Mouse (Mus musculus): ENCODE data around the gene Pdzd8. TPM values are rescaled to one million over a fixed set of nuclear protein-coding genes. Genes with fewer than 3 reads are reported as not detected.

Pdzd8 gene
- polyA plus RNA-seq, 1 experiment = 8.8 TPM

DNA sequence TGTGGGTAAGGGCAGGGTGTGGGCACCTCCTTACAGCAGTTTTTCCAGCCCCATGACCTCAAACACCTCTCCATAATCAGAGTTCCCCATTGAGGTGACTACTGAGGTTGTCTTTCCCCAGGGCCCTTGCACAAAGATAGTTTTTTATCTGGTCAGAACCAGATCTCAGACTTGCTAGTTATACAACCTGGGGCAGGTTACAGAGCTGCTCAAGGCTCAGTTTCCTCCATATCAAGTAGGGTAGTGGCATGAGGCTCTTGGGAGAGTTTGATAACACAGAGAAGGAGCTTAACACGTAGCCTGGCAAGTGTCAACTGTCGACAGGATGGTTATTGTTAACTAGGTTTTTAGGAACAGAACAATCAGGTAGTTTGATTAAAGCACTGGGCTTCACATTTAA is 9.3 kb upstream of the Pdzd8 start:
- no peak for DNase-seq (ENCODE audit: low read depth)

DNA sequence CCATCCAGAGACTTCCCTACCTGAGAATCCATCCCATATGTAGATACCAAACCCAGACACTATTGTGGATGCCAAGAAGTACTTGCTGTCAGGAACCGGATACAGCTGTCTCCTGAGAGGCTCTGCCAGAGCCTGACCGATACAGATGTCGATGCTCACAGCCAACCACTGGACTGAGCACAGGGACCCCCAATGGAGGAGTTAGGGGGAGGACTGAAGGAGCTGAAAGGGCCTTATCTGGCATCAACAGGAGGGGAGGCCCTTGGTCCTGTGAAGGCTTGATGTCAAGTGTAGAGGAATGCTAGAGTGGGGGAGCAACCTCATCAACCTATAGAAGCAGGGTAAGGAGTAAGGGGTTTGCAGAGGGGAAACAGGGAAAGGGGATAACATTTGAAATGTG is 7.2 kb upstream of the Pdzd8 start:
- no peak for DNase-seq (ENCODE audit: low read depth)

DNA sequence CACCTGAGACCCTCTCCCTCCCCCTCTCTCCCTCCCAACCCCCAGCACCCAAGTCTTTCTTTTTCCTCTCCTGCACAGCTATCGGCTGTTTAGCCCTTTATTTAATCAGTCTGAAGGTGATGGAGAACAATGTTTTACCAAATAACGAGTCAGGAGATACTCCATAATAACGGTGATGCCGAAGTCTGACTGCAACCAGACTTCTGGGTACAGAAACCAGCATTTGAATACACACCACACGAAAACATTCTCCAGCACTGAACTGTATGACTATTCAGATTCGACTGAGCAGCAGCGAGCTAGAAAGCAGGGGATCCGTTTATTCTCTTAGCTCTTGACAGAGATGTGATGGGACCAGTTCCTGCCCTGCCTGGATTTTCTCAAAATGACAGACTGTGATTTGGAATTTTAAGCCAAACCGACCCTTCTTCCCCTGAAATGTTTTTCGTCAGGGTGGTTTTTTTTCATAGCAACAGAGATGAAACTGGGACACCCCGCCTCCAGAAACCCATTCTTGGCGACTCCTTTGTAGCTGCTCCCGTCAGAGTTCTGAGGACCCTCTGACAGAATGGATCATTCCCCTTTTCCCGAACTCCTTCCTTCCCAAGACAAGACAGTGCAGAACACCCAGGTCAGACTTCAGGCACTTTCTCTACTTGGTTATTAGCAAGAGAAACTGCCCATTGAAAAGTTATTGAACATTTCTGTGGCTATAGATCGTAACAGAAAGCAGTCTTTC is 5.7 kb upstream of the Pdzd8 start:
- no peak for DNase-seq (ENCODE audit: low read depth)

- DNase-seq (ENCODE audit: low read depth) = no peak
These were observed 4.8 kb upstream of the Pdzd8 start for GRCm38 (mm10) chr19:59350273-59350903.

GRCm38 (mm10) chr19:59349329-59349960 is 3.9 kb upstream of the Pdzd8 start:
- DNase-seq (ENCODE audit: low read depth) = no peak

DNA sequence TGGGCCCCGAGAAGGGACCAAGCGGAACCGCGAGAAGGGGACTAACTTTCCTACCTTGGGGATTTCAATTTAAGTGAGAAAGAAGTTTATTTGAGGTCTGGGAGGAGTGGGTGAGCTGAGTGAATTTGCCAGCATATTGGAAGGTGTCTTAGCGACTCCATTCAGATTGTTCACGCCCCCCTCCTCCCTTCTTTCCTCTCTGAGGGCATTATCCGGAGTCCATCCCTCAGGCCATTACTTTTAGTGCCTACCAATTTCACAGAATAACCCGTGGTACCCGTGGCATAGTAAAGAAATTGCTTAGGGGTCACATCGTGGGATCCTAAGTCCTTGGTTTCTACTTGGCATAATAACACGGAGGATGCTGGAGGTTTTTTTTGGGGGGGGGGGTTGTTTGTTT is 745 bp upstream of the Pdzd8 start:
- no peak for DNase-seq (ENCODE audit: low read depth)

DNA sequence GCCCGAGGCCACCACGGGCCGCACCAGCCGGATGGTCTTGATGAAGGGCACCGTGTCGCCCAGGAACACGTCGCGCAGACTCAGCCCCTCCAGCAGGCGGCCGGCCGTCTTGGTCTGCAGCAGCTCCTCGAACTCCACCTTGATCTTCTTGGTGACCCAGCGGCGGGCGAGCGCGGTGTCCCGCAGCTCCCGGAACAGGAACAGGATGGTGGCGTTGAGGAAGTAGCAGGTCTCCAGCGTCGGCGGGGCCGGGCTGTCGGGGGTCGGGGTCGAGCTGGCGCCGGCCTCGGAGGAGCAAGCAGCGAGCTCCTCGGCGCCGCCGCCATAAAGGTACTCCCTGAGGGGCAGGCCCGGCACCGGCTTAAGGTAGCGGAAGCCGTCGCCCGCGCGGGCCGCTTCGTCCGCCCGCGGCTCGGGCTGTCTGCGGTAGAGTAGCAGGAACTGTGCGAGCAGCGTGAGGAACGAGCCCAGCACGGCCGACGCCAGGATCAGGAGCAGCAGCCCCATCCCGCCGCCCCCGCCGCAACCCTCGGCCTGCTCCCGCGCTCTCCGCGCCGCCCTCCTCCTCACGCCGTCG is 411 bp downstream of the Pdzd8 start:
- DNase-seq (ENCODE audit: low read depth) = no peak

DNA sequence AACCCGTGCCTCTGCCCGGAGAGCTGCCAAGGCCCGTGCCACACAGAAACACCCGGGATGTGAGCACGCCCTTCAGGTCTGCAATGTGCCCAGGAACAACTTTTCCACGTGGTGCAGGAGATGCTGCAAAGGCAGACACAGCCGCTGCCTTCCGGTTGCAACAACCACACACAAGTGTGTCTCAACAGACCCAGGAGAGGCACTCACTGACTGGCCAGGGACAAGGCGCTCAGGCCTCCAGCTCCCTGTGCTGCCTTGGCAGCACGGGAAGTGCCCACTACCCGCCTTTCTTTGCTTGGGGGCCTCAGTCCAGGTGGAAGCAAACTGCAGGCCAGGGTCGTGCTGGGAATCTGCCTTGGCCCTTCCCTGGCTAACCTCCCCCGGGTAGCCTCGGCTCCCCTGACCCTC is 1.3 kb downstream of the Pdzd8 start:
- DNase-seq (ENCODE audit: low read depth) = no peak

DNA sequence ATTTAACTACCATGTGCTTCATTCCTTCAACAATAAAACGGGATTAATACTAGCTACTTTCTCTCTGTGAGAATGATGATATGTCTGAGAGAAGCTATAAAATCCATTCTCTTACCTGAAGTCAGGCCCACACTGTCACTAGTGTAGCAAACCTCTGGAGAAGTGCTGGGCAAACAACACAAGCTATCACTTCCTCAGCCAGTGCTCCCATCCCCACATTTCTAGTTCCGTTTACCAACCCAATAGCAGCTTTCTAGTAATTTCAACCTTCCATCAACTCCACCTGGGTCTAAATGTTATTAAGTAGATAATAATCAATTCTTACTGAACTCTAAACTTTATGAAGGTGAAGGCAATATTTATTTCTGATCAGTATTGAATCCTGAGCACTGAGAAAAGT is 2.6 kb downstream of the Pdzd8 start:
- DNase-seq (ENCODE audit: low read depth) = no peak

GRCm38 (mm10) chr19:59339908-59340307 is 5.7 kb downstream of the Pdzd8 start:
- DNase-seq (ENCODE audit: low read depth) = no peak

DNA sequence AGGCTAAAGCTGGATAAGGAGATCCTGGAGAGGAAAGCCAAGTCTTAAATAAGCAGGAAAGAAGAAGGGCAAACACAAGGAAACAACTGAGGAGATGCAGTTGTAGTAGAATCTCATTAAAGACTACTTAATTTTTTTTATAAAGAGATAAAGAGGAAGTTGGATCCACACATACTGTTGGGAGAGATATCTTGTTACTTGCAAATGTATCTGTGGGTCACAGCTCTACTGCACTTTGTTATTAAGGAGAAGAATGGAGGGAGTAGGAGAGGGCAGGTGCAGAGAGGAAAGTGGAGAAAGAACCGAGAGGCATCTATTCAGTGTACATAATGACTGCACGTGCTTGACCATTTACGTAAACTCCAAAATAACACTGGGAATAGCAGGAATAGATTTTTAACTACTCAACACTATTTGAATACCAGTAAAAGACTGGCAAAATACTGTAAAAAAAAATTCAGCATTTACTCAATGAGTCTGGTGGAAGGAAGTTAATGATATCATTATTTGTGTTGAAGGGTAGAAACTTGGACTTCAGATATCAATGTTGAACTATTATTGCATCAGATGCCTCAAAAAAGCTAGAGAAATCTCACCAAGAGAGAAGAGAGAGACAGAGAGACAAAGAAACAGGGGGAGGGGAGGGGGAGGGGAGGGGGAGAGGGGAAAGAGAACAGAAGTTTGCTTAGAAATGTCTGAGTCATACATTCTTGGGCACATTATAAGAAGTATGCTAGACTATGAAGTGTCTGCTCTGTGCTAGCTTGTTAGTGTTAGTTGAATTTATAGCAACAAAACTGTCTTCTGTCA is 7.5 kb downstream of the Pdzd8 start:
- no peak for DNase-seq (ENCODE audit: low read depth)

GRCm38 (mm10) chr19:59336655-59337054 is 8.9 kb downstream of the Pdzd8 start:
- DNase-seq (ENCODE audit: low read depth) = no peak

DNA sequence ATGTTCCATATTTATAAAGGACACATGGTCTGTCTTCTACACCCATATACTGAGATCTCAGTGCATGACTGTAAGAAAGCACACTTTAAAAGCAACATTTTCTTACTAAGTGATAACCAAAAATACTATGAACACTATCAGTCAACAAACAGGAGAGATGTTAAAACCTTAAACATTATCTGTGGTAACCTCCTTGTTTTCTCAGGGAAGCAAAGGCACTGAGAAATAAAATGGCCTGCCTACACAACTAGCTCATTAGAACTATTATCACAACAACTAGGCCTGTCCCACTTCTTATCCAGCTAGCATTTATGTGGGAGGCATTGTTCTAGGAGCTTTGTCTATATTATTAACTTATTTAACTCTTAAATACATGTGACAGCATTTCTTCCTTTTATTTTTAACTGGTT is 14.8 kb downstream of the Pdzd8 start:
- DNase-seq (ENCODE audit: low read depth) = no peak

GRCm38 (mm10) chr19:59321990-59322389 is 23.6 kb downstream of the Pdzd8 start, which contains the start of gene Rps12-ps3:
Rps12-ps3 (plus strand) TSS chr19:59322290.
- no peak for DNase-seq (ENCODE audit: low read depth)

DNA sequence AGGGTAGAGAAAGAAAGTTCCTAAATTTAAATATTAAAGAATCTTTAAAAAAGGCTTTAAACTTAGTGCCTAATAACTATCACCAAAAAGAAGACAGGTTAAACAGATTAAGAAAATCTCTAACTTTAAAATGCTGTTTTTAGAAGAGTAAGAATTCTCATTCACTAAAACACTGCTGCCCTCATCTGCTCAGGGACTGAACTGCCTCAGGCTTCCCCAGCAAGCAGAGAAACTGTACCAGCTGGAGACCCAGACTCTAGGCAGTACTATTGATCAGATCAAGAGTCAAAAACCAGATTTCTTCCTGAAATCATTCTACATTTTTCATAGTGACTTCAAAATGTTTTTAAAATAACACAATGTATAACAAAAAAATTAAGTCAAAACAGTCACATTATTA is 29.0 kb downstream of the Pdzd8 start:
- no peak for DNase-seq (ENCODE audit: low read depth)

- no peak for DNase-seq (ENCODE audit: low read depth)
These were observed 30.3 kb downstream of the Pdzd8 start for GRCm38 (mm10) chr19:59315308-59315707.

GRCm38 (mm10) chr19:59292183-59292839 is 53.3 kb downstream of the Pdzd8 start:
- DNase-seq (ENCODE audit: low read depth) = no peak

- DNase-seq (ENCODE audit: low read depth) = peak; percentile 4
These were observed 55.8 kb downstream of the Pdzd8 start for GRCm38 (mm10) chr19:59289811-59290210.

DNA sequence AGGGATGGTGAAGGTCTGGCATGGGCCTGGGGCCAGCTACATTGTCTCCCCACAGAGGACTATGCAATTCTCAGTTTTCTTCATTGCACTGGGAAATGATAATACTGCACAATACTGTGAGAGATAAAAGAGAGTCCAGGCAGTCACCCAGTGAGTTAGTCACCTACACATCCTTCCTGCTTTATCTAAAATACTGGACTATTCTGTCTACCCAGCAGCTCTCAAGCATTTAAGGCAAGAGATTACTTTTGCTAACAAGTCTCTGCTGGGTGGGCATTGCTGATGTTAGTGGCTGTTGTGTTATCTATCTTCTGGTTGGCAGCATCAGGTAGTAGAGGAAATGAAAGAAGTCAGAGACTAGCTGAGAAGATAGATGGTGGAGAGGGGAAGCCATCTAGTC is 56.5 kb downstream of the Pdzd8 start:
- no peak for DNase-seq (ENCODE audit: low read depth)

DNA sequence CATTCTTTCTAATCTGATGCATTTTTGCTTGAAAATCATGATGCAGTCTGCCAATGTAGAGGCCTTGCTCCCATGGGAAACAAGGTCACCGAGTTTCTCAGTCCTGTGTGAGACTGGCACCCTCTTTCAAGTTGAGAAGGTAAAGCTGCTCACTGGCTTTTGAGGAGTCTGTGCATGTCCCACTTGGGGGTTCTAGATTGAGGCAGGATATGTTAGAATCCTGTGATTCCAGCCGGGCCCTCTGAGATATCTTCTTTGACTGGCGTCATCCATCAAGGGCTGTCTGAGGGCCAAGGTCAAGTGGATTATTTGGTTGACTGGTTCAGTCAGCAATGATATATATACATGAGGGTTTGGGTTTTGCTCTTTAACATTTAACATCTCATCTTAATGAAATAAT is 63.6 kb downstream of the Pdzd8 start:
- no peak for DNase-seq (ENCODE audit: low read depth)

- DNase-seq (ENCODE audit: low read depth) = no peak
These were observed 64.7 kb downstream of the Pdzd8 start for GRCm38 (mm10) chr19:59280841-59281240.
